Mouse (Mus musculus) cerebellum, postnatal 4 days (tissue): ENCODE results near the gene Zscan4-ps2.
"Not testable (repeated sequence)": the region's sequence is repeated elsewhere in the genome, so short reads cannot be mapped to it uniquely, and the experiment has no call there.

Source experiments
- DNase-seq, 2 experiments: peaks; one replicate each; pipeline ENCODE4 v3.0.0; 2022; ENCODE audit warnings: low spot score in 2 of 2, mixed read lengths in 1 of 2

The Zscan4-ps2 gene

GRCm38 (mm10) chr7:11514010-11514409 lies at the start of gene Zscan4-ps2:
Gene Zscan4-ps2, plus strand, starts transcription at chr7:11514310.
- DNase-seq: not testable (repeated sequence)
